13 mouse cellular contexts compared by ENCODE assay signal in the genomic region with DNA sequence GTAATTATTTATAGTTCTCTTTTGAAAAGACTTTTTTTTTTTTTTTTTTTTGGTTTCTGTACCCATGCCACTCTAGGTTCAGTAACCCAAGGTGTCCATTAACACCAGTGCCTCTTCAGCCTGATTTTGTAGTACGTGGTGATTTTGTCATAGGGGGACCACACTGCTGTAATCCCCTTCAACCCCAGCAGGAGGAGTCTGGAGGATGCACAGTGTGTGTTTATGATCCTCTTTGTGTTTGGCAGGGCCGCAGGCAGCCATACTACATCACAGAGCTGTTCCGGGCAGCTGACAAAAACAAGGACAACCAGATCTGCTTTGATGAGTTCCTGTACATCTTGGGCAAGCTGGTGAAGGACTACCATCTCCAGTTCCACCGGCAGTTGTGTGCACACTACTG. TPM values are rescaled to one million over a fixed set of nuclear protein-coding genes. Genes with fewer than 3 reads are reported as not detected.
DNase-seq lines count a peak whose midpoint lies in the region; ATAC-seq and TF ChIP-seq lines count a peak whose summit lies in the region.
"Had no signal": no experiment of that assay in that cellular context is flagged by ENCODE, and none has a peak within 500 bp of the region (broad histone marks: within the 10 kb centered on the region; RNA-seq: fewer than 3 reads in every experiment).

No protein-coding gene starts in this region.

- no peaks in the 10 kb centered on the region for H3K9me3 ChIP-seq in heart, postnatal 0 days (replicated peaks; ENCODE audit: control insufficient read depth, low read length)
- H3K9me3 ChIP-seq: heart, embryonic 15.5 days; midbrain, embryonic 12.5 days had no signal

- TF ChIP-seq EP300 in heart, postnatal 0 days (IDR thresholded peaks at IDR 0.05; ENCODE audit: low read depth), result no peak

- ATAC-seq in heart, postnatal 0 days (ENCODE audit: insufficient read depth, low read depth), result no peak
- ATAC-seq in Patski, result no peak
- no peak for ATAC-seq in erythroid progenitor cell, adult 5-6 weeks (replicated peaks; ENCODE audit: low FRiP score, poor library complexity, severe bottlenecking)

- in situ Hi-C loops in Patski (cut with MboI; ENCODE audit: low pct_unique_long_range_greater_than_20kb), result loop anchor here (5.0 kb wide), 1 partner anchor 50 kb away; no protein-coding TSS in a partner anchor

- 63% methylated on average over 4 of the region's 4 CpGs for WGBS in heart, postnatal 0 days

- H3K36me3 ChIP-seq in heart, postnatal 0 days (replicated peaks; ENCODE audit: control insufficient read depth, insufficient read depth, low read length), result no peaks in the 10 kb centered on the region
- no peaks in the 10 kb centered on the region for H3K36me3 ChIP-seq in splenic B cell, adult 2 months (ENCODE audit: control insufficient read depth, insufficient read depth, low read length, poor library complexity, severe bottlenecking)
- H3K36me3 ChIP-seq: heart, embryonic 15.5 days; midbrain, embryonic 12.5 days had no signal

- no peak overlapping the region for H3K27ac ChIP-seq in heart, postnatal 0 days (ENCODE audit: low read depth)
- H3K27ac ChIP-seq: heart, embryonic 15.5 days; midbrain, embryonic 12.5 days had no signal

- no peak overlapping the region for H3K9ac ChIP-seq in heart, postnatal 0 days (replicated peaks; ENCODE audit: low read depth, low read length)
- H3K9ac ChIP-seq: heart, embryonic 15.5 days; midbrain, embryonic 12.5 days had no signal

- CTCF ChIA-PET in Patski (lab: Charles Lee), result interaction anchor here (1.6 to 5.4 kb wide), 3 partner anchors 13 to 132 kb away, joined by 4 to 50 read pairs (median 8); no protein-coding TSS in a partner anchor

- H3K4me2 ChIP-seq in heart, postnatal 0 days (ENCODE audit: low read depth, low read length), result no peak overlapping the region
- H3K4me2 ChIP-seq: heart, embryonic 15.5 days; midbrain, embryonic 12.5 days had no signal

- peak; percentile 17; the same call in 1 of the 2 replicates for TF ChIP-seq CTCF in heart, postnatal 0 days (IDR thresholded peaks at IDR 0.05; ENCODE audit: low read depth)
- TF ChIP-seq CTCF in Patski (IDR thresholded peaks at IDR 0.05), result peak; percentile 44

- DNase-seq in heart, postnatal 0 days (ENCODE audit: low spot score), result no peak
- no peak for DNase-seq in heart, postnatal 36 days
- peak; percentile 18 for DNase-seq in lung, postnatal 10 days
- no peak for DNase-seq in lung, adult 18-20 months
- DNase-seq in Patski (ENCODE audit: low read depth, low spot score), result no peak
- DNase-seq in splenic B cell, adult 2 months (ENCODE audit: low read depth, low spot score), result peak; percentile 15
- no peak for DNase-seq in T-cell, adult 2 months (ENCODE audit: low spot score)
- DNase-seq: layer of hippocampus, adult 9-11 months had no signal

- no peaks in the 10 kb centered on the region for H3K27me3 ChIP-seq in heart, postnatal 0 days (ENCODE audit: control insufficient read depth, insufficient read depth, low read length)
- no peaks in the 10 kb centered on the region for H3K27me3 ChIP-seq in Patski
- H3K27me3 ChIP-seq in splenic B cell, adult 2 months (ENCODE audit: control insufficient read depth, insufficient read depth, low read length, poor library complexity, severe bottlenecking), result no peaks in the 10 kb centered on the region
- H3K27me3 ChIP-seq: midbrain, embryonic 12.5 days had no signal

- no peak overlapping the region for H3K4me3 ChIP-seq in heart, postnatal 0 days (ENCODE audit: low read depth, low read length)
- H3K4me3 ChIP-seq: heart, embryonic 15.5 days; midbrain, embryonic 12.5 days had no signal

- POLR2A ChIA-PET in Patski (lab: Charles Lee), result no interaction called here

- no peaks in the 10 kb centered on the region for H3K4me1 ChIP-seq in heart, postnatal 0 days (ENCODE audit: control insufficient read depth, insufficient read depth)
- H3K4me1 ChIP-seq: heart, embryonic 15.5 days; midbrain, embryonic 12.5 days had no signal

- intact Hi-C loops in heart, postnatal 36 days (cut with DNase I), result no loop called here

RNA-seq across cellular contexts. Expression of a gene that starts 3.6 kb away (rescaled TPM):
- not detected in 2 replicates for total RNA-seq in heart, postnatal 0 days (2014; rRNA removed; ENCODE audit: low replicate concordance)
- not detected in 2 replicates for polyA plus RNA-seq in heart, postnatal 0 days (2015; fragmentation: Nextera tagmentation; extraction: Ambion mirVana)
- under 1 TPM in 1 of 2 experiments, not detected in 1; 0.27 TPM for total RNA-seq in heart, postnatal 36 days (2021)
- 4.9 TPM for polyA plus RNA-seq in Patski (2021)
- not detected in 2 replicates for total RNA-seq in erythroid progenitor cell, adult 5-6 weeks (2015; ENCODE audit: low replicate concordance)
- total RNA-seq in erythroid progenitor cell, adult 5-6 weeks (2017; ENCODE audit: low replicate concordance), result not detected in 2 replicates
- polyA plus RNA-seq: heart, embryonic 15.5 days; stomach, embryonic 14.5 days had no signal

RNA-seq across cellular contexts. Expression of a gene that starts 11.4 kb away (rescaled TPM):
- total RNA-seq in heart, postnatal 0 days (2014; rRNA removed; ENCODE audit: low replicate concordance), result 4.2 and 14.6 TPM in 2 replicates
- 20.3 and 21.0 TPM in 2 replicates for polyA plus RNA-seq in heart, postnatal 0 days (2015; fragmentation: Nextera tagmentation; extraction: Ambion mirVana)
- total RNA-seq in heart, postnatal 36 days (2021), result 1 to 10 TPM; 2.4 to 3.3 TPM
- polyA plus RNA-seq in Patski (2021), result not detected
- total RNA-seq in erythroid progenitor cell, adult 5-6 weeks (2015; ENCODE audit: low replicate concordance), result 5,294 and 6,274 TPM in 2 replicates
- 2,245 and 2,738 TPM in 2 replicates for total RNA-seq in erythroid progenitor cell, adult 5-6 weeks (2017; ENCODE audit: low replicate concordance)

RNA-seq across cellular contexts. Expression of a gene that starts 38.1 kb away (rescaled TPM):
- total RNA-seq in heart, postnatal 0 days (2014; rRNA removed; ENCODE audit: low replicate concordance), result 11.6 and 12.7 TPM in 2 replicates
- 13.6 and 14.0 TPM in 2 replicates for polyA plus RNA-seq in heart, postnatal 0 days (2015; fragmentation: Nextera tagmentation; extraction: Ambion mirVana)
- total RNA-seq in heart, postnatal 36 days (2021), result 1 to 10 TPM; 3.1 to 4.4 TPM
- polyA plus RNA-seq in Patski (2021), result not detected
- total RNA-seq in erythroid progenitor cell, adult 5-6 weeks (2015; ENCODE audit: low replicate concordance), result 7,257 and 9,005 TPM in 2 replicates
- 2,061 and 2,234 TPM in 2 replicates for total RNA-seq in erythroid progenitor cell, adult 5-6 weeks (2017; ENCODE audit: low replicate concordance)

RNA-seq across cellular contexts. Expression of a gene that starts 44.7 kb away (rescaled TPM):
- total RNA-seq in heart, postnatal 0 days (2014; rRNA removed; ENCODE audit: low replicate concordance), result 16.5 and 82.9 TPM in 2 replicates
- polyA plus RNA-seq in heart, postnatal 0 days (2015; fragmentation: Nextera tagmentation; extraction: Ambion mirVana), result 97.5 and 110 TPM in 2 replicates
- total RNA-seq in heart, postnatal 36 days (2021), result 10 to 100 TPM; 71.6 to 89.7 TPM
- 10,815 TPM for polyA plus RNA-seq in Patski (2021)
- 132 and 138 TPM in 2 replicates for total RNA-seq in erythroid progenitor cell, adult 5-6 weeks (2015; ENCODE audit: low replicate concordance)
- 41.6 and 73.8 TPM in 2 replicates for total RNA-seq in erythroid progenitor cell, adult 5-6 weeks (2017; ENCODE audit: low replicate concordance)

RNA-seq across cellular contexts. Expression of a gene that starts 49.1 kb away (rescaled TPM):
- total RNA-seq in heart, postnatal 0 days (2014; rRNA removed; ENCODE audit: low replicate concordance), result not detected in 2 replicates
- not detected in 2 replicates for polyA plus RNA-seq in heart, postnatal 0 days (2015; fragmentation: Nextera tagmentation; extraction: Ambion mirVana)
- total RNA-seq in heart, postnatal 36 days (2021), result not detected
- not detected for polyA plus RNA-seq in Patski (2021)
- not detected in 2 replicates for total RNA-seq in erythroid progenitor cell, adult 5-6 weeks (2015; ENCODE audit: low replicate concordance)
- total RNA-seq in erythroid progenitor cell, adult 5-6 weeks (2017; ENCODE audit: low replicate concordance), result not detected in 2 replicates
- polyA plus RNA-seq: heart, embryonic 15.5 days; limb, embryonic 14.5 days; midbrain, embryonic 12.5 days had no signal

Comparison
In these comparisons a context has a peak if more than half of its experiments do, and no peak if none do; other contexts are left out.
1. DNase-seq: peak in lung, postnatal 10 days (single experiment) and splenic B cell, adult 2 months (single experiment); none in heart, postnatal 0 days (single experiment), heart, postnatal 36 days (0 of 2), lung, adult 18-20 months (0 of 2), Patski (single experiment) and T-cell, adult 2 months (single experiment).
2. RNA of a gene that starts 11.4 kb away (total RNA-seq): 2,245 to 6,274 TPM in erythroid progenitor cell, adult 5-6 weeks; 4.2 to 14.6 TPM in heart, postnatal 0 days and 2.4 to 3.3 TPM in heart, postnatal 36 days; every median in the first group is over 100 times any median in the second.
3. RNA of a gene that starts 38.1 kb away (total RNA-seq): 2,061 to 9,005 TPM in erythroid progenitor cell, adult 5-6 weeks; 11.6 to 12.7 TPM in heart, postnatal 0 days and 3.1 to 4.4 TPM in heart, postnatal 36 days; every median in the first group is over 100 times any median in the second.